Mouse (Mus musculus): ENCODE results near the gene Ccdc169. TPM values are rescaled to one million over a fixed set of nuclear protein-coding genes. Genes with fewer than 3 reads are reported as not detected.

Ccdc169 gene
- polyA plus RNA-seq, 1 experiment from 2014 or later, result 0.19 TPM

DNA sequence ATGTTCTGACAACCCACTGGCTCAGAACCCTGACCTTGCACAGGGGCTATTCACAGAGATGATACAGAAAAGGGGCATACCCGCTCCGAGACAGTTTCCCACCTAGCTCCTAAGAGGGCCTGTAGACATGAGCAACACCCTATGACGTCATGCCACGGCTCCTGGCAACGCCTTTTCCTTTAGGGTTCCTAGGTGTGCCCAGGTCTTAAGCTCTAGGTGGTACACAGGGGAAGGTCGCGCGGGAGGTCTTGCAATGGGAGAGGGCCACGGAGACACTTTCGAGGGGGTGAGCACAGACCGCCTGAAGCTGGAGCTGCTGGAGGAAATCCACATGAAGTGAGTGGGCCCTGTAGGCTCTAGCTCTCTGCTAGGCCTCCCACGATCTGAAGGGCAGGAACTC is 2.7 kb downstream of the Ccdc169 start:
- 96% methylated on average over 12 of the region's 12 CpGs for WGBS

DNA sequence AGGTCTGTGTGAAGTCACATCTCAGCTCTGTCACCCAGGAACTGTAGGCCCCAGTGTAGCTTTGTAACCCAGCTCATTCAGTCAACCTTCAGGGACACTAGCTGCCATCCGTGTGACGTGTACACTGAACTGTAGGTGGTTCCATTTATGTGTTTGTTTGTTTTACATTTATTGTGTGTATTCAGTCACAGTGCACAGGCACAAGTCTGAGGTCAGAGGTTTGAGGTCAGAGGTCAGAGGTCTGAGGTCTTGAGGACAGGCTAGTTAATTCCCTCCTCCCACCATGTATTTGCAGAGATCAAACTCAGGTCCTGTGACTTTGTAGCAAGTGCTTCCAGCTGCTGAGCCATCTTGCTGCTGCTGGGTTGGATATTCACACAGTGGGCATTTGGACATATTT is 4.3 kb downstream of the Ccdc169 start:
- 56% methylated on average over 2 of the region's 2 CpGs for WGBS
- DNase-seq (ENCODE audit: low spot score) (no peak), ATAC-seq (ENCODE audit: insufficient read depth, low FRiP score, low TSS enrichment) (no peak)
- no peaks in the 10 kb centered on the region for H3K27me3 ChIP-seq (ENCODE audit: control insufficient read depth, insufficient read depth, low read length)
- H3K9ac ChIP-seq (ENCODE audit: low read length), result no peak overlapping the region
- no peaks in the 10 kb centered on the region for H3K4me1 ChIP-seq (ENCODE audit: control insufficient read depth, insufficient read depth, low read length)
- H3K4me3 ChIP-seq (ENCODE audit: low read depth, low read length), result no peak overlapping the region
- H3K4me2 ChIP-seq (ENCODE audit: low read depth), result no peak overlapping the region
- H3K27ac ChIP-seq (ENCODE audit: low read depth, low read length), result no peak overlapping the region
- H3K9me3 ChIP-seq (ENCODE audit: control insufficient read depth, low read length), result no peaks in the 10 kb centered on the region
- H3K36me3 ChIP-seq (ENCODE audit: control insufficient read depth, insufficient read depth, low read length), result peaks cover 2% of the 10 kb centered on the region

More for the DNA sequence above, 2.7 kb downstream of the Ccdc169 start:
- no peaks in the 10 kb centered on the region for H3K9me3 ChIP-seq (ENCODE audit: control insufficient read depth, low read length)
- no peaks in the 10 kb centered on the region for H3K27me3 ChIP-seq (ENCODE audit: control insufficient read depth, insufficient read depth, low read length)
- H3K27ac ChIP-seq (ENCODE audit: low read depth, low read length), result no peak overlapping the region
- no peak for ATAC-seq (ENCODE audit: insufficient read depth, low FRiP score, low TSS enrichment)
- no peak overlapping the region for H3K9ac ChIP-seq (ENCODE audit: low read length)
- no peak for DNase-seq (ENCODE audit: low spot score)
- no peaks in the 10 kb centered on the region for H3K4me1 ChIP-seq (ENCODE audit: control insufficient read depth, insufficient read depth, low read length)
- no peak overlapping the region for H3K4me2 ChIP-seq (ENCODE audit: low read depth)
- H3K4me3 ChIP-seq (ENCODE audit: low read depth, low read length), result no peak overlapping the region
- peaks cover 6% of the 10 kb centered on the region for H3K36me3 ChIP-seq (ENCODE audit: control insufficient read depth, insufficient read depth, low read length)

DNA sequence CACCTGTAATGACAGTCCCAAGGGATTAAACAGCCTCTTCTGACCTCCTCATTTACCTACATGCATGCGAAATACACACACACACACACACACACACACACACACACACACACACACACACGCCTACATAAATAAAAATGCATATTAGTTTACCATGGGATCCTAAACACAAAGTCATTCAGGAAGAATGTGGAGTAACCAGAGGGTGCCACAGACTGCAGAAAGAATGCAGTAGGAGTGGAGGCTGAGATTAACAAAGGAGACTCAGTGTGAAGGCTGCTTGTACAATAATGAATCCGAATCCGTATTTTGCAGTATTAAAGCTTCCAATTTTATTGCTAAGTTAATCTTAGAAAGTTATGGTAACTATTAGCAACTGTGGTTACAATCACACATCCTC is 7.8 kb downstream of the Ccdc169 start:
- Histone ChIP-seq H3K9me3 (ENCODE audit: control insufficient read depth, low read length) (no peaks in the 10 kb centered on the region), H3K9ac (ENCODE audit: low read length) (no peak overlapping the region), H3K4me2 (ENCODE audit: low read depth) (no peak overlapping the region), H3K36me3 (ENCODE audit: control insufficient read depth, insufficient read depth, low read length) (no peaks in the 10 kb centered on the region), H3K4me1 (ENCODE audit: control insufficient read depth, insufficient read depth, low read length) (no peaks in the 10 kb centered on the region), H3K27ac (ENCODE audit: low read depth, low read length) (no peak overlapping the region), H3K27me3 (ENCODE audit: control insufficient read depth, insufficient read depth, low read length) (no peaks in the 10 kb centered on the region), H3K4me3 (ENCODE audit: low read depth, low read length) (no peak overlapping the region)
- no peak for DNase-seq (ENCODE audit: low spot score)
- no peak for ATAC-seq (ENCODE audit: insufficient read depth, low FRiP score, low TSS enrichment)
- 77% methylated on average over 4 of the region's 4 CpGs for WGBS

DNA sequence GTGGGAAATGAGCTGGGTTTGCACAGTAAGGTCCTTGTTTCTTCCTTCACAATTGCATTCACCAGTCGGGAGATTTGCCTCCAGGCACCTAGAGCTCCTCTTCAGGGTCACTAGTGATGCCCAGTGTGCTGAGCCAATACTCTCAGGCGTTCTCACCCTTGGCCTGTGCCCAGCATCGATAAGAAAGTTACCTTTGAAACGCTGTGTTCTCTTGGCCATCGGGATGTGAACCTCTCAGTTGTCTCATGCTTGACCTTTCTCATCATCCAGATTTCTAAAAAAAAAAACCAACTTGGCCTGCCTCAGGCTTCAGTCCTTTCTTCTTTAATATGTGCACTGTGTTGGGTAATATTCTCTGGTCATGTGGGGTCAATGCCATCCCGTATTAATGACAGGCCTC is 9.3 kb downstream of the Ccdc169 start:
- Histone ChIP-seq H3K4me1 (ENCODE audit: control insufficient read depth, insufficient read depth, low read length) (no peaks in the 10 kb centered on the region), H3K9ac (ENCODE audit: low read length) (no peak overlapping the region), H3K4me2 (ENCODE audit: low read depth) (no peak overlapping the region), H3K36me3 (ENCODE audit: control insufficient read depth, insufficient read depth, low read length) (no peaks in the 10 kb centered on the region), H3K27me3 (ENCODE audit: control insufficient read depth, insufficient read depth, low read length) (no peaks in the 10 kb centered on the region), H3K4me3 (ENCODE audit: low read depth, low read length) (no peak overlapping the region), H3K27ac (ENCODE audit: low read depth, low read length) (no peak overlapping the region), H3K9me3 (ENCODE audit: control insufficient read depth, low read length) (no peaks in the 10 kb centered on the region)
- 77% methylated on average over 6 of the region's 6 CpGs for WGBS
- DNase-seq (ENCODE audit: low spot score), result no peak
- ATAC-seq (ENCODE audit: insufficient read depth, low FRiP score, low TSS enrichment), result no peak

- Histone ChIP-seq H3K36me3 (ENCODE audit: control insufficient read depth, insufficient read depth, low read length) (no peaks in the 10 kb centered on the region), H3K4me2 (ENCODE audit: low read depth) (no peak overlapping the region), H3K4me3 (ENCODE audit: low read depth, low read length) (no peak overlapping the region), H3K27ac (ENCODE audit: low read depth, low read length) (no peak overlapping the region), H3K27me3 (ENCODE audit: control insufficient read depth, insufficient read depth, low read length) (no peaks in the 10 kb centered on the region), H3K4me1 (ENCODE audit: control insufficient read depth, insufficient read depth, low read length) (no peaks in the 10 kb centered on the region), H3K9ac (ENCODE audit: low read length) (no peak overlapping the region), H3K9me3 (ENCODE audit: control insufficient read depth, low read length) (no peaks in the 10 kb centered on the region)
- ATAC-seq (ENCODE audit: insufficient read depth, low FRiP score, low TSS enrichment), result no peak
- 91% methylated on average over 2 of the region's 2 CpGs for WGBS
- DNase-seq (ENCODE audit: low spot score), result no peak
Observed at GRCm38 (mm10) chr3:55147156-55147555, 10.0 kb downstream of the Ccdc169 start.

DNA sequence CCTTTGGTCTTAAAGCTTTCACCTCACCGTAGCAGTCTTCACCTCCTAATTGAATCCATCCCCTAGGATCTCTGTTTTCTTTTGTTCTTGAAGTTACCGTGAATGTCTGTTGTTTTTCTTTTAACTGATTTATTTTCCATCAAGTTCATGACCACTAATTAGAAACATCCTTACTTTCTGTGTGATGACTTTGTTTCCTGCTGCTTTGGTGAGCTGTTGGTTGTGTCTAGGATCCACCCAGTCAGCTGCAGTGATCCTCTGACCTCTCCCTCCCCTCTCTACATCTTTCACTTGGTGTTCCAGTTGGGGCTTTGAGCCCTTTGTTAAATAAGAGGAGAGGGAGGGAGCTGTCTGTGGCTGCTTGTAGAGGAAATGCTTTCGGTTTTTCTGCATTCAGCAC is 11.0 kb downstream of the Ccdc169 start:
- WGBS, result 18% methylated on average over 3 of the region's 3 CpGs

DNA sequence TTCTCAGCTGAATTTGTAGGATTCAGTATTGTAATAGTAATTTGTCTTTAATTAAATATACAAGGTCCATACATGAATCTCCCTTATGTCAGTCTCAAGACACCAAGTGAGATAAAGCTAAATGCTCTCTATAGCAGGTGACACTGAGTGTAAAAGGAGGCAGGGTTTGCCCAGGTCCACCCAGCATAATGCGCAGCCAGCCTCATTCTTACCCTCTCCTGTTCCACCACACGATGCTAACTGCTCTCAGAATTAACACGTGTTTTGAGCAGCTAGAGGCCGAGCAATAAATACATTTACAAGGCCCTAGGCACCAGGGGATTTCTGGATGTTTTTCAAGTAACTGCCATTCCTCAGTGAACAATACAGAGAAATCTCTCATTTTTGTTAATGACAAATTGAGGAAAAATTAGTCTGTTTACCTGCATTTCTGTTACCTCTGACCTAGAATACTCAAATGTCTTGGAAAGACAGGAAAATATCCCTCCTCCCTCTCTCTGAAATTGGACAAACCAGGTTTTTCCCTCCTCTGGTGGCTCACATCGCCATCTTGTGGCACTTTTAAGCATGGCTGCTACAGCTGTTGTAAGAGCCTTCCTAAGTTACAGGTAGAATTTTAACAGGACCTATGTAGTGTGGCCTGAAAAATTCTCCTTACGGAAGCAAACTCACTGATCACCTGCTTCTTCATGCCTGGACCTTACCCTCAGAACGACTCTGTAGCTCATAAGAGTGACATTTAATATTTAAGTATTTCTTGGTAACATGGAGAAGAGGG is 14.7 kb downstream of the Ccdc169 start:
- Histone ChIP-seq H3K9ac (ENCODE audit: low read length) (no peak overlapping the region), H3K4me2 (ENCODE audit: low read depth) (no peak overlapping the region), H3K9me3 (ENCODE audit: control insufficient read depth, low read length) (no peaks in the 10 kb centered on the region), H3K27me3 (ENCODE audit: control insufficient read depth, insufficient read depth, low read length) (no peaks in the 10 kb centered on the region), H3K27ac (ENCODE audit: low read depth, low read length) (no peak overlapping the region), H3K36me3 (ENCODE audit: control insufficient read depth, insufficient read depth, low read length) (no peaks in the 10 kb centered on the region), H3K4me3 (ENCODE audit: low read depth, low read length) (no peak overlapping the region), H3K4me1 (ENCODE audit: control insufficient read depth, insufficient read depth, low read length) (no peaks in the 10 kb centered on the region)
- 39% methylated on average over 7 of the region's 7 CpGs for WGBS
- ATAC-seq (ENCODE audit: insufficient read depth, low FRiP score, low TSS enrichment), result peak; percentile 23; the same call in 1 of the 2 replicates
- DNase-seq (ENCODE audit: low spot score), result peak; percentile 72

More for the DNA sequence above, 11.0 kb downstream of the Ccdc169 start:
- Histone ChIP-seq H3K36me3 (ENCODE audit: control insufficient read depth, insufficient read depth, low read length) (no peaks in the 10 kb centered on the region), H3K9ac (ENCODE audit: low read length) (no peak overlapping the region), H3K27me3 (ENCODE audit: control insufficient read depth, insufficient read depth, low read length) (no peaks in the 10 kb centered on the region), H3K4me2 (ENCODE audit: low read depth) (no peak overlapping the region), H3K4me1 (ENCODE audit: control insufficient read depth, insufficient read depth, low read length) (no peaks in the 10 kb centered on the region), H3K27ac (ENCODE audit: low read depth, low read length) (0 out of 2 replicates have a peak overlapping the region, but pooled peaks have one; percentile 27), H3K9me3 (ENCODE audit: control insufficient read depth, low read length) (no peaks in the 10 kb centered on the region), H3K4me3 (ENCODE audit: low read depth, low read length) (no peak overlapping the region)
- no peak for ATAC-seq (ENCODE audit: insufficient read depth, low FRiP score, low TSS enrichment)
- DNase-seq (ENCODE audit: low spot score), result no peak

GRCm38 (mm10) chr3:55152673-55153334 is 15.7 kb downstream of the Ccdc169 start:
- ATAC-seq (ENCODE audit: insufficient read depth, low FRiP score, low TSS enrichment), result no peak
- WGBS, result 70% methylated on average over 6 of the region's 6 CpGs

GRCm38 (mm10) chr3:55154163-55154562 is 17.0 kb downstream of the Ccdc169 start:
- Histone ChIP-seq H3K4me1 (ENCODE audit: control insufficient read depth, insufficient read depth, low read length) (no peaks in the 10 kb centered on the region), H3K4me3 (ENCODE audit: low read depth, low read length) (no peak overlapping the region), H3K36me3 (ENCODE audit: control insufficient read depth, insufficient read depth, low read length) (no peaks in the 10 kb centered on the region), H3K27ac (ENCODE audit: low read depth, low read length) (no peak overlapping the region), H3K27me3 (ENCODE audit: control insufficient read depth, insufficient read depth, low read length) (no peaks in the 10 kb centered on the region), H3K9ac (ENCODE audit: low read length) (no peak overlapping the region), H3K9me3 (ENCODE audit: control insufficient read depth, low read length) (no peaks in the 10 kb centered on the region), H3K4me2 (ENCODE audit: low read depth) (no peak overlapping the region)
- DNase-seq (ENCODE audit: low spot score), result no peak
- no peak for ATAC-seq (ENCODE audit: insufficient read depth, low FRiP score, low TSS enrichment)
- 92% methylated on average over 7 of the region's 7 CpGs for WGBS

More at GRCm38 (mm10) chr3:55152673-55153334, 15.7 kb downstream of the Ccdc169 start:
- Histone ChIP-seq H3K9me3 (ENCODE audit: control insufficient read depth, low read length) (no peaks in the 10 kb centered on the region), H3K36me3 (ENCODE audit: control insufficient read depth, insufficient read depth, low read length) (no peaks in the 10 kb centered on the region), H3K27me3 (ENCODE audit: control insufficient read depth, insufficient read depth, low read length) (no peaks in the 10 kb centered on the region), H3K27ac (ENCODE audit: low read depth, low read length) (no peak overlapping the region), H3K4me2 (ENCODE audit: low read depth) (no peak overlapping the region), H3K4me3 (ENCODE audit: low read depth, low read length) (no peak overlapping the region), H3K9ac (ENCODE audit: low read length) (no peak overlapping the region), H3K4me1 (ENCODE audit: control insufficient read depth, insufficient read depth, low read length) (no peaks in the 10 kb centered on the region)
- no peak for DNase-seq (ENCODE audit: low spot score)
